ENCODE assay signal across 8 mouse cellular contexts in the genomic region with DNA sequence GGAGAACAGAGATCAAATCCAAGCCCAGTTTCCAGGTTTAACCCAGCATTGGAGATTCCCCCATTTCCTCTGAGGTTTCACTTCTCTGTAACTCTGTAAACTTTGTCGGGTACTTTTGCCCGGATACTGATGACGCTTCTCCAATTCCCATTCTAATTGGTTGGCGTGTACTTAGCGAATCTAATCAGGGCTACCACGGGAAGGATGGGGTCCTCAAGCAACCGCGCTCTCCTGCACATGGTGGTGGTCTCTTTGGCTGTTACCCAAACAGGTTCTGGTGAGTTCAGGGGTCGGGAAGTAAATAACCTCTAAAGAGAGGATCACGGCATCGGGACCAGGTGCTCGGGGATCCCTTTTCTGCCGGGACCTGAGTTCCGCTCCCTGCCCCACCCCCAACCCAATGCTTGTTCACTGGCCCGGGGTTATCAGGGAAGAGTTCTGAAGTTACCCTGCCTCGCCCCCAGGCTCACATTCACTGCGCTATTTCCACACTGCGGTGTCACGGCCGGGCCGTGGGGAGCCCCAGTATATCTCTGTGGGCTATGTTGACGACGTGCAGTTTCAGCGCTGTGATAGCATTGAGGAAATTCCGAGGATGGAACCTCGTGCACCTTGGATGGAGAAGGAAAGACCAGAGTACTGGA. TPM values are rescaled to one million over a fixed set of nuclear protein-coding genes. Genes with fewer than 3 reads are reported as not detected.
DNase-seq lines count a peak whose midpoint lies in the region; ATAC-seq lines count a peak whose summit lies in the region.

A gene (plus strand): TSS at position 163 of the 644 bp plus-strand sequence.

- H3K27me3 ChIP-seq in heart, embryonic 10.5 days (ENCODE audit: insufficient read depth, poor library complexity, severe bottlenecking), result peaks cover 3% of the 10 kb centered on the region; the same call in 1 of the 2 replicates
- no peaks in the 10 kb centered on the region for H3K27me3 ChIP-seq in kidney, embryonic 15.5 days

- H3K36me3 ChIP-seq in heart, embryonic 10.5 days, result no peaks in the 10 kb centered on the region
- H3K36me3 ChIP-seq in kidney, embryonic 15.5 days, result no peaks in the 10 kb centered on the region

- WGBS in heart, embryonic 10.5 days, result 3% methylated on average over 26 of the region's 26 CpGs
- WGBS in kidney, embryonic 15.5 days, result 2% methylated on average over 26 of the region's 26 CpGs

- DNase-seq in A20 (ENCODE audit: low read depth, low spot score), result peak; percentile 94
- DNase-seq in brain, adult 2 months (ENCODE audit: low read depth, low spot score), result peak; percentile 87
- DNase-seq in heart, embryonic 10.5 days (ENCODE audit: low spot score), result peak; percentile 78
- DNase-seq in liver, result peak; percentile 74
- peak; percentile 83 to 93 for DNase-seq in spleen, postnatal 4 days (ENCODE audit: low spot score in 2 of 2)

- peak within 1 kb of the TSS; percentile 94 for H3K4me2 ChIP-seq in kidney, embryonic 15.5 days

- 0 out of 2 replicates have a peak within 1 kb of the TSS, but pooled peaks have one; percentile 26 for H3K9ac ChIP-seq in kidney, embryonic 15.5 days

- peak; percentile 87 for ATAC-seq in erythroblast, adult 5-6 weeks (replicated peaks; ENCODE audit: low FRiP score, poor library complexity, severe bottlenecking)
- peak; percentile 99 for ATAC-seq in kidney, embryonic 15.5 days (replicated peaks; ENCODE audit: low FRiP score)
- ATAC-seq in monocyte, adult 5-6 weeks (replicated peaks; ENCODE audit: insufficient number of reproducible peaks, low FRiP score, low TSS enrichment, poor library complexity, severe bottlenecking), result peak; percentile 72

- H3K9me3 ChIP-seq in heart, embryonic 10.5 days, result no peaks in the 10 kb centered on the region
- H3K9me3 ChIP-seq in kidney, embryonic 15.5 days (replicated peaks), result no peaks in the 10 kb centered on the region

- peak within 1 kb of the TSS; percentile 68 for H3K4me3 ChIP-seq in heart, embryonic 10.5 days
- peak within 1 kb of the TSS; percentile 55 for H3K4me3 ChIP-seq in kidney, embryonic 15.5 days (replicated peaks)

- no peak within 1 kb of the TSS for H3K27ac ChIP-seq in heart, embryonic 10.5 days
- no peak within 1 kb of the TSS for H3K27ac ChIP-seq in kidney, embryonic 15.5 days

- no peaks in the 10 kb centered on the region for H3K4me1 ChIP-seq in heart, embryonic 10.5 days
- H3K4me1 ChIP-seq in kidney, embryonic 15.5 days, result peaks cover 4% of the 10 kb centered on the region; the same call in 1 of the 2 replicates

RNA-seq across cellular contexts. Expression of the gene that starts here (rescaled TPM):
- total RNA-seq in erythroblast, adult 5-6 weeks (2015; ENCODE audit: low replicate concordance), result not detected in 2 replicates
- 2.9 and 3.3 TPM in 2 replicates for total RNA-seq in erythroblast, adult 5-6 weeks (2017; ENCODE audit: low replicate concordance)
- polyA plus RNA-seq in heart, embryonic 10.5 days (2016; fragmentation: Nextera tagmentation; extraction: Ambion mirVana), result 1.00 and 1.7 TPM in 2 replicates
- polyA plus RNA-seq in kidney, embryonic 15.5 days (2015; fragmentation: Nextera tagmentation; extraction: Ambion mirVana), result 1.5 and 1.8 TPM in 2 replicates
- 78.7 to 86.4 TPM (median 79.2 TPM) in 3 replicates for total RNA-seq in monocyte, adult 5-6 weeks (2017)

Comparison
In these comparisons a context has a peak if more than half of its experiments do, and no peak if none do; other contexts are left out.
1. RNA of the gene that starts here (total RNA-seq): 78.7 to 86.4 TPM in monocyte, adult 5-6 weeks; 2.9 to 3.3 TPM in erythroblast, adult 5-6 weeks; every median in the first group is over 10 times any median in the second.
2. Peak in every context shown above with its lines, with median percentiles within 50 percentile points of each other: DNase-seq and ATAC-seq.